Mouse (Mus musculus): ENCODE measurements around the gene Tmigd3.
A peak's percentile ranks its signal among the peaks of the same experiment; 100 is the strongest.
"Not testable (repeated sequence)": the region's sequence is repeated elsewhere in the genome, so short reads cannot be mapped to it uniquely, and the experiment has no call there.

The Tmigd3 gene

DNA sequence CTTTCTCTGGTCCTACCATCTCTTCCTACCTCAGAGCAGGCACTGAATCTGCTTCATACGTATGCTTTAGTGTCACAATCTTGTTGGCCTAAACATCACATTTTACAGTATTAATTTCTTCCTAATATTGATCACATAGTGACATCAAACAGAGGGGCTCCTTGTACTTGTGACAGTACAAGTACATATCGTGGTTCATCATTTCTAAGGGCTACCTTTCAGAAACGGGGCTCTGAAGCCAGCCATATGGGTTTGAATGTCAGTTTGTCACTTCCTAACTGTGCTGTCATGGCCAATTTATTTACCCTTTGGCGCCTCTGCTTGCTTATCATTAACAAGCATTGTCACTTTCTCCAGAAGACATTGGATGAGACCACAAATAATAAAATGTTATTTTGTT lies 30.8 kb downstream of the Tmigd3 start:
- no peak for DNase-seq (ENCODE audit: low spot score)

DNA sequence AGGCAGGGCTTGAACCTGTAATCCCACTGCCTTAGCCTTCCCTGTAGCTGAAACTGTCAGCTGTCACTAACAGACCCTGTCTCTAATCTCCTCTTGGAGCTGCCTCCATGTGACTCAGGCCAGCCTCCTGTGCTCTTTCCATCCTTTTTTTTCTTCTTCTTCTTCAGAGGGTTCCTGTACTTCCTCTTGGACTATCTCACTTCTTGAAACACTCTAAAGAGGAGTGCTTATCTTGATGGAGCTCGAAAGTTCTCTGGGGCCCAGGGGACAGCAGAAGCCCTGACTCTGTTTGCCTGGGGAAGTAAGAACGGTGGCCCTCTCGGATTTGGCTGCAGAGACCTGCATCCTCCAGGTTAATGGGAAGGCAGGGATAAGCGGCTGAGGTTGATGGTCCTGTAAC lies 33.5 kb downstream of the Tmigd3 start:
- no peak for DNase-seq (ENCODE audit: low spot score)

DNA sequence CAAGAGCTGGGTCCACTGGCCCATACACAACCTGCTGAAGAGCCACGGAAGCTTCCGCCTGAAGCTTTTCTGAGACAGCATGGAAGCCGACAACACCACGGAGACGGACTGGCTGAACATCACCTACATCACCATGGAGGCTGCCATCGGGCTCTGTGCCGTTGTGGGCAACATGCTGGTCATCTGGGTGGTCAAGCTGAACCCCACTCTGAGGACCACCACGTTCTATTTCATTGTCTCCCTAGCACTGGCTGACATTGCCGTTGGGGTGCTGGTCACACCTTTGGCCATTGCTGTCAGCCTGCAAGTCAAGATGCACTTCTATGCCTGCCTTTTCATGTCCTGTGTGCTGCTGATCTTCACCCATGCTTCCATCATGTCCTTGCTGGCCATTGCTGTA lies 34.0 kb downstream of the Tmigd3 start:
- no peak for DNase-seq (ENCODE audit: low spot score)

DNA sequence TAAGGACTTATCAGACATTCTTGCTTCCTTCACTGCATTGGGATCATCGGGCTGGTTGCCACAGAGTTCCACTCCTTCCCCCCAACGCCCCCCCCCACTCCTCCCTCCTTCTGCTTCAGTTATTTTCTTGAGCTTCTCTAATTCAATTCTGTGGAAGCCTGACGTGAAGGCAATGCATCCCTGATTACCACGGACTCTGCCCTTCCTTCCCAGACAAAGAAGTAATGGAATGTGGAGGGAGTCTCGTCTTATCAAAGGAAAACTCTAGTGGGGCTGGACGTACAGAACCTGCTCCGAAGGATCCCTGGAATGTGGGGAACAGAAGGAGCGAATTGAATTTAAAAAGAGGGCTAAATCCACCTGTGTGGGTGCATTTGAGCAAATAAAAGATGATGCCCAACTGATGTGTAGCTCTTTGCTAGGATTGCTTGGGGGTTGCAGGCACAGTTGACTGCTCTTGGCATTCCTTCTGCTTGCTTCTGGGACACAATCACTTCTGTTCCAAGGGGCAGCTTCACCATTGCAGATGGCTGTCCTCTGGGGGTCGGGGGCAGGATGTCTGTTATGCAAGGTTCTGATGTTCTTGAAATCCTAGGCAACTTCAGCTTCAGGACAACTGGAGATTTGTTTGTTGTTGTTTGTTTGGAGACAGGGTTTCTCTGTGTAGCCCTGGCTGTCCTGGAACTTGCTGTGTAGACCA lies 37.4 kb downstream of the Tmigd3 start:
- DNase-seq (ENCODE audit: low spot score) = no peak

DNA sequence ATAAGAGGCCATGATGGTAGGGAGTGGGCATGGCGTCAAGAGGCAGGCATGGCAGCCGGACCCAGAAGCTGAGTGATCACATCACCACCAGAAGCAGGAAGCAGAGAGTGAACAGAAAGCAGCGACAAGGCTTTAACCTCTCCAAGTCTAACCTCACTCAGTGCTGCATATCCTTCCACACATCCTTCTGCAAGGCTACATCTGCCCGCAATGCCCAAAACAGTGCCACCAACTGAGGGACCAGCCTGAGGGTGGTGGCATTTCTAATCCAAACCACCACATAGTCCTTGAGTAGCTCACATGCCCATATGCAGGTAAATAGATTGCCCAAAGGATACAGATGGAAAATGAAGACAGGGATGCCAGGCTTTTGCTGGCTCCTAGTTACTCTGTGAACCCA lies 38.3 kb downstream of the Tmigd3 start:
- DNase-seq (ENCODE audit: low spot score) = no peak

DNA sequence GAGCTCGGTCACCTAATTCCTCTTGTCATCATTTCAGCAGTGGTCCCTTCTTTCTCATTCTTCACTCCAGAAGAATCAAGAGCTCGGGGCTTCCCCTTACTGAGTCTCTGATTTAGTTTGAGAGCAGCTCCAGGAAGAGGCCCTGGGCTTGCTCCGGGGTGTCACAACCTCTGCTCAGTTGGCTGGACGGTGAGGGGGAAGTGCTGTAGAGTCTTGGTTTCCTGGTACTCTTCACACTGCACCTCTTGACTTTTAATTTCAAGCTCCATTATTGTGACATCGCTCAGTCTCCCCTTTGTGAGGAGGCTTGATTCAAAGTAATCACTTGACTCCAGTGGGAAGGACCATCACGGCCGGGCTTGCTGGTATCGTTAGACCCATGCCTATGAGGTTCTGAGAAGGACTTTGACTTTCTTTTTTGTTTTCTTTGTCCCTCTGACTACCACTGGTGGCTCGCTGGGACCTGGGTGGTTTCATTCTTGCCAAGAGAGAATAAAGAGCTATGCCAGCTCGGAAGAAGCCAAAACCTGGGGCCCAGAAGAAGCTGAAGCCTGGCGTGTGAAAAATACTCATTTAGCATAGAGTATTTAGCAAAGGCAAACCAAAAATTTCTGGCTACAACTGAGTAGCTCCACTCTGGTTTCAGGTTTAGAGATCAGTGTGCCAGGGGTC lies 40.0 kb downstream of the Tmigd3 start:
- DNase-seq (ENCODE audit: low spot score) = peak; percentile 55

DNA sequence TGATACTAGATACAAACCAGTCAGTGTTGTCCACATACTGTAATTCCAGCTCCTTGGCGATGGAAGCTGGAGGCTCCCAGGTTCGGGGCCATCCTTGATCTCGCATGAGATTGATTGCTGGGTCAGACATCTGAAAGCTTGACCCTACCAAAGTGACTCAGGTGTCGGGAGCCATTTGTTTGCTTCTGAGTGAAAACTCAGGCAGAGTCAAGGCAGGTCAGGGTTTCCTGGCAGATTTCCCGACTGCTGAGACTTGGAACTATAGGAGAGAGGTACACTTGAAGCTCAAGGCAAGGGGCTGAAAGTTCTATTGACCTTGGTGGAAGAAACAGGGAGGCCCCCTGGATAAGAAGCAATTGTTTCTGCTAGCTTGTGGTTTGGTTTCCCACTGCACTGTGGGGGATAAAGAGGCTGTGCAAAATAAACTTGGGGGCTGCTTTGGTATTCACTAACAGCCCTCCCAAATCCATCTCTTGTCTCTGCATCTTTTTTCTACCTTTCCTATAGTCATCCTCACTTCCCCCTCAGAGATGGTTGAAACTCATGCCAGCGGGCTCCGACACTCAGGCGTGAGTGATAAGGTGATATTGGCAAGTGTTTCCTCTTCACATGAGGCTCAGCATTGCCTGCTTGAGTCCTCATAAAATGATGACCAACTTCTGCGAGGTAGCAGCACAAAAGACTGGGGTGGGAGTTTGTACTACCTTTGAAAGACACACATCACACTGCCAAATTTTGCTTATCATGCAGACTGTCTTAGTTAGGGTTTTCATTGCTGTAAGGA lies 41.6 kb downstream of the Tmigd3 start:
- no peak for DNase-seq (ENCODE audit: low spot score)

DNA sequence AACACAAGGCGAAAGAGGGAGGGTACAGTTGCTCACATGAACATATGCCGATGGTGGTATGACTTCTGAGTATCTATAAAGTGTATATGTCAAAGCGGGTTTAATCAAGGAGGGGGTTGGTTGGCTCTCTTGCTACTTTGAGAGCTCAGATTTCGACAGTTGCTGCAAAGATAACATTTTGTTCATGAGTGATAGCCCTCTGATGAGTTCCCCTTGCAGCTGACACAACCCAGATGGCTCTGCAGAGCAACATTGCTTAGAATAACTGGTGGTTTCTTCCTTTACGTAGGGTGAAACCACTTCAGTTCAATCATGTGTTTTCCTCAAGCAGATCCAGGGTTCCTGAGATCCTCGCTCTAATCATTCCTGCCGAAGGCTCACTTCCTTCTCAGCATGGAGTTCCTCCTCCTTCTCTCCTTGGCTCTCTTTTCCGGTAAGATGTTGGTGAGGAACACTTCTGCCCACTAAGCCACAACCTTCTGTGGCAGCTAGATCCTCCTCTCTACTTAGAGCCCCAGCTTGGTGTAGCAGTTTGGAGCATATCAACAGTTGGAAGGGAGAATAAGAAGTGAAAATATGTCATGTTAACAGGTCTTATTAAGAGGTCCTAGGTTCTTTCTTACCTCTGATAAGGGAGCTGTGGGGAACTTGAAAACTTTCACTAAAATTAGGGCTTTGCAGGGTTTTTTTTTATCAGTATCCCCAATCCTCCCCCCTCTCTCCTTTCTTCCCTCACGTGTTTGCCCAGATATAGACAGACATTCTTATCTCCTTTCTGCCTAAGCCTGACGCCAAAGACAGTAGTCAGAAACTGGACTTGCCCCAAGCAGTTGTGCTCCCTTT lies 43.4 kb downstream of the Tmigd3 start:
- no peak for DNase-seq (ENCODE audit: low spot score)

DNA sequence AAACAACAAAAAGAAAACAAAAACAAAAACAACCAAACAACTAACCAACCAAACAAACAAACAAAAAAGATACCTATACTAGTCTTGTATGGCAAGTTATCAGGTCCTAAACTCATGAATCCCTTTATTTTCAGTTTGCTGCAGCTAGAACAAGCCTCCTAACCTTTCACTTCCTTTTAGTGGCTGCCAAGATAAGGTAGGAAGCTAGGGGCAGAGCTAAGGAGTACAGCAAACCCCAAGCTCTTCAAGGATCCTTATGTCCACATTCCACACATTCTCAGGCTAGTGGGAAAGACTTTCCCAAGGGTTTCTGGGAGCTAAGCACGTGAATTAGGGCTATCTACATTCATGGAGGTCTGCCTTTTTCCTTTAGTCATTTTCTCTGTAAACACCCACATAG lies 44.6 kb downstream of the Tmigd3 start:
- no peak for DNase-seq (ENCODE audit: low spot score)

DNA sequence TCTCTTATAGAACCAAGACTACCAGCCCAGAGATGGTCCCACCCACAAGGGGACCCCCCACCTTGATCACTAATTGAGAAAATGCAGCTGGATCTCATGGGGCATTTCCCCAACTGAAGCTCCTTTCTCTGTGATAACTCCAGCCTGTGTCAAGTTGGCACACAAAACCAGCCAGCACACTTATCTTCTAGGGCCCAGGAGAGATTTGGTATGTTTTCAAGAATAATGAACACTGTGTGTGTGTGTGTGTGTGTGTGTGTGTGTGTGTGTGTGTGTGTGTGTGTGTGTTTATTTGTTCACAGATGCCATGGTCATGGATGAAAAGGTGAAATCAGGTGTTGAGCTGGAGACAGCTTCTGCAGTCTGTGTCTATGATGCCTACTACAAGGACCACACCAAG lies 45.8 kb downstream of the Tmigd3 start:
- DNase-seq (ENCODE audit: low spot score) = not testable (repeated sequence)

DNA sequence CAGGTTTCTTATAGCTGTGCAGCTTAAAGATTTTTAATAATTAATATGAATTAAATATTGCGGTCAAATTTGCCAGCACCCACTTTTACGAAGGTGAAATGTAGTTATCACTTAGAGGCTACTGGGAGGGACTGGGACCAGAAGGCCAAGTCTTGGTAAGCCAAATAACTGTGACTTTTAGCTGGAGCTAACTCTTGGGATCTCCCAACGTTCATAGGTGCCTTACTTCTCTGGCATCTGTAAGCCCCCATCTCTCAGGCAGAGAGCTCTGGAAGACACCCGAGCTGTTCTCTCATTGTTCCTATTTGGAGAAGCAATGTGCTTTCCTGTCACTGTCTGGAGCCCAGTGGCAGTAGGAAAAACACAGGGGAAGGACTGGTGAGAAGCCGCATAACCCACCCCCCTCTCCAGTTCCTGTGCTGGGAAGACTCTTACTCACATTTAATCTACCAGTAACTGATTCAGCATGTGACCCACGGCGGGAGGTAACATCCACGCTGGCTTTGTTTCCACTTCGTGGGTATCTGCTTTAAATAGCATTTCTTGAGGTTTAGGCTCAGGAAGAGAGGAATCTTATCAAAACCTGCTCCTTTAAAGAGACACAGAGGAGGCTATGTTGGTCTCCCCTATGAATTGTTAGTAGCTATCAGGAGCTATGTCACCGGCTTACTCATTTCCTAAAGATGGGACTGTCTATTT lies 47.1 kb downstream of the Tmigd3 start:
- no peak for DNase-seq (ENCODE audit: low spot score)

DNA sequence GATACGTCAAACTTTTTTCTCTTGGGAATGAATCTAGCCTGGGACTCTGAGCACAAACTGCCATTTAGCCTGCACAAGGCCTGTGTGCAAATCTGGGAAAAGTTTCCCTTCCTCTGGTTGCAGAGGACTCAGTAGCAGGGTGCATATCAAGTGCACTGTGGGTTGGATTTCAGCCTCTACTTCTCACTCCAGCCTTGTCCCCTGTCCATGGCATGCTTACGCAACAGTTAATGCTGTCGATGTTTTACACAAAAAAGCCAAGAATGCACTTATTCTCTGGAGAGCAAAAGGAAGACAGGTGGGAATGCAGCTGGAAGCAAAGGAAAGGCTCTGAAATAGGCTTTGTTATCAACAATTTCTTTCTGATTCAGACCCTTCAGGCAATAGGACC lies 47.6 kb downstream of the Tmigd3 start:
- no peak for DNase-seq (ENCODE audit: low spot score)

DNA sequence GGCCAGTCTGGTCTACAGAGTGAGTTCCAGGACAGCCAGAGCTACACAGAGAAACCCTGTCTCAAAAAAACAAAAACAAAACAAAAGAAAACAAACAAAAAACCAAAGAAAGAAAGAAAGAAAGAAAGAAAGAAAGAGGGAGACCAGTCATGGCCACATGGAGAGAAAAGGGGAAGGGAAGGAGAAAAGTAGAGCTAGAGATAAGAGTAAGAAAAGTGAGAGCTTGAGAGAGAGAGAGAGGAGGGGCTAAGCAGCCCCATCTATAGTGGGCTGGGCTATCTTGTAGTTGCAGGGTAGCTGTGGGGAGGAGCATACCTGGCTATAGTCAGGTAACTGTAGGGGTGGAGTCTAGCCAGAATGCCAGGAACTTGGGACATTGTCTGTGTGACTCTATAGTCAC lies 50.0 kb downstream of the Tmigd3 start:
- DNase-seq (ENCODE audit: low spot score) = not testable (repeated sequence)

DNA sequence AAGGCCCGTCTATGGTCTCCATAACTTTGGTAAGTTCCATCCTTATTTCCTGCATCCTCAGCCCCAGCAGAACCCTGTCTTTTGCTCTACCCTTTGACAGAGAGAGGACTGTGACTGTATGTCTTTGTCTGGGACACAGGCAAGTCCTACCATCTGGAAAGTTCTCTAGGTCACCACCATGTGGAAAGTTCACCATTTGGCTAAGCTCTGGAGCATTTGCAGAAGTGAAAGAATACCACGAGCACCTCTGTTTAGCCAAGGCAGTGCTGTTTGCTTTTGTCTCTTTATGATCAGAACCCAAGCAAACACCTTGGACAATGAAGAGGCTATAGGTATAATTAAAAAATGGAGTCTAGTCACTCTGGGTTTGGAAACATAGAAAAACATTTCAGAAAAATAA lies 51.3 kb downstream of the Tmigd3 start:
- no peak for DNase-seq (ENCODE audit: low spot score)

DNA sequence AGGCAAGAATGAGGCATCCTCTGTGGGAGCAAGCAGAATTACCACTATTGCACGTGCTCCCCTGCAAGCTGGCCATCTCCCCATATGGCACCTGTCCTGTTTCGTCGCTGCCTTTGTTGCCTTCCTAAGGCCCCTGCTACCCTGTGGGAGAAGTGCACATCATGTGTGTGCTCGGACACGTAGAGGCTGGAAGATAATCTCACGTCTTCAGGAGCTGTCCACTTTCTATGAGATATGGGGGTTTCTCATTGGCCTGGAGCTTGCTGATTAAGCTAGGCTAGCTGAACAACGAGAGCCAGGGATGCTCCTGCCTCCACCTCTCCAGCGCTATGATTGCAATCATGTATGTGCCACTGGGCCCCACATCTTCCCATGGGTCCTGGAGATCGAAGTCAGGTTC lies 53.9 kb downstream of the Tmigd3 start:
- DNase-seq (ENCODE audit: low spot score) = no peak

DNA sequence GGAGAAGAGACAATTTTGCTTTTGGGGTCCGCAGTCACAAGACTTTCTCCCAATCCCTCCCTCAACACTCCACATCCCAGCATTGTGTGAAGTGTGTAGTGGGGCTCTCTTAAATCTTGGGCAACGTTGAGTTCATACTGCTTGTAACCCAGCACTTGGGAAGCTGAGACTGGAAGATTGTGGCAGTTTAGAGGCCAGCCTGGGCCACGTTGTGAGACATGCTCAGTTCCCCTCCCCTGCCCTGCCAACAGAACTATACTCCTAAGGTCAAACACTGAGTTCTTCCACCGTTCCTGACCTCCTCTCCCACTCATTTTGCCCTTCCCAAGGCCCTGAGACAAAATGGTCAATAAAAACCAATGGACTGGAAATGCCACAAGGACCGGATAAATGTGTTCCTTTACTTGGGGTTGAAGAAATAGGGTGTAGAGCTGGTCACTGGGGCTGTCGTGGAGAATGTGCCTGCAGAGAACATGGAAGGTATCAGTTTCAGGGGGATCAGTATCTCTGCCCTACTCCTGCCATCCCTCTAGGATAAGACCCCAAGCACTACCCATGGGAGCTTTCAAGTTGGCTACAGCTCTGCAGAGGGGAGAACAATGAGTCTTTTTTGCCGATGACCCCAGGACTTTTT lies 57.0 kb downstream of the Tmigd3 start:
- no peak for DNase-seq (ENCODE audit: low spot score)

DNA sequence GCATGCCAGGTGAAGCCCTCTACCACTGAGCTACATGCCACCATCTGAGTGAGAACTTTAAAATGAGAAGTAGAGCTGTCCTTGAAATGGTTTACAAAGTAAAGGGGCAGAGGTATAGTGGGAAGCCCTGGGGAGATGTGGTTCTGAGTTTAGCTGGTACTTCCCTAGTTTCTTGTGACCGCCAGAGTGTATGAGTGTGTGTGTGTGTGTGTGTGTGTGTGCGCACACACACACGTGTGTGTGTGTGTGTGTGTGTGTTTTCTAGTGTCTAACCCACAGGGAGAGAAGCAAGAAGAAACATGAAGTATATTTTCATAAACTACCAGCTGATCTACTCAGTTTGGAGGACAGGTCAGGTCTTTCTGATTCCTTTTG lies 57.5 kb downstream of the Tmigd3 start:
- no peak for DNase-seq (ENCODE audit: low spot score)

DNA sequence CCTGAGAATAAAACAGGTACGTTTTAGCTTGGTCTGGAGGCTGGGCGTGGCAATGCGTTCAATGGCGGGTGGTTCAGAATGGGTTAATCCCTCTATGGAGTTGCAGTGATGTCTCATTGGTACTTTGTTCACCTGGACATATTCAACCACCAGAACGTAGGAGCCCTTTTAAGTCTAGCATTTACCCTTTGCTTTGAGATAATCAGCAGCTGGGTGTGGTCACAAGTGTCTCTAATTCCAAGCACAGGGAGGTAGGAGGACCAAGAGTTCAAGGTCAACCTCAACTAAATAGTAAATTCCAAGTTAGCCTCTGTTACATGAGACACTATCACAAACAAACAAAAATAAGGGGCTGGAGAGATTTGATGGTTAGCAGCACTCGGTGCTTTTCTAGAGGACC lies 58.1 kb downstream of the Tmigd3 start:
- DNase-seq (ENCODE audit: low spot score) = no peak

DNA sequence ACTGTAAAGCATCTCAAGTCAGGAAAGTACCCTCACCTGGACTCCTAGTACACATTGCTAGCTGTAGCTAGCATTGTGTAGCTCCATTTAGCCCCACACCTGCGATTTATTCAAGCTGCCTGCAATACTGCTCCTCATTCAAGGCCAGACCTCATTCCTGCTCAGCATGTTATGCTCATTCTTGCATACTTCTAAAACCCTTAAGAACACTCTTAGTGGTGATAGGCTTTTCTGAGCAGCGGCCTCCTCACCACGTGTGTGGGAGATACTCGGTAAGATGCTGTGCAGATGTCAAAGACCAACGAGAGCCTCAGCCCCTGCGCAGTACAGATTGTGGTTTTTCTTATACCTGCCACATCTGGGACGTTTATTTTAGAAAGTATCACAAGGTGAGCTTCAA lies 59.1 kb downstream of the Tmigd3 start:
- no peak for DNase-seq (ENCODE audit: low spot score)

DNA sequence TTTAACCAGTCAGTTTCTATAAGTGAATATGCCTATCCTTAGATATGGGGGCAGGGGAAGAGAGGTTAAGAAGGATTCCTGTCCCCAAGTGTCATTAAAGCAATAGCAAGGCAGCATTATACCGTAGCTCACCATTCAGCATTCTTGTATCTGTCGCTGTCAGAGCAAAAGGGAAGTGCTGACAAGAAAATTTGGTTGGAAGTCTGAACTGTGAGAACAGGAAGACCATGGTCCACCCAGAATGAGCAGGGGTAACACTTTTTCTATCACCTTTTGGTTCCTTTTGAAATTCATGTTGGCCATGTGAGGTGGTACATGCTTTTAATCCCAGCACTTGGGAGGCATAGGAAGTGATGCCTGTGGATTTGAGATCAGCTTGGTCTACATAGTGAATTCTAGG lies 60.4 kb downstream of the Tmigd3 start:
- DNase-seq (ENCODE audit: low spot score) = no peak
